Mouse (Mus musculus) embryonic facial prominence, embryonic 11.5 days (tissue): ENCODE data around the gene Ceacam1. TPM values are rescaled to one million over a fixed set of nuclear protein-coding genes. Genes with fewer than 3 reads are reported as not detected.
"Not testable (repeated sequence)": the region's sequence is repeated elsewhere in the genome, so short reads cannot be mapped to it uniquely, and the experiment has no call there.

ENCODE experiments used
- ATAC-seq: fragments of 200-750 bp; cut with Nextera tagmentation; replicated peaks from 2 replicates; pipeline ENCODE4 v1.8.0; 2017; ENCODE audit warnings: low read depth; ENCODE audit not compliant: insufficient number of reproducible peaks, low FRiP score, low TSS enrichment
- DNase-seq: peaks from one replicate; pipeline ENCODE4 v3.0.0-alpha.2; 2015; ENCODE audit warnings: low spot score
- H3K27ac ChIP-seq: fragments of 300-500 bp; sonication (generic); replicated peaks from 2 replicates; pipeline ENCODE4 v1.5.1; 2014; ENCODE audit warnings: mild to moderate bottlenecking, low read depth, low read length, control low read depth
- H3K27me3 ChIP-seq: fragments of 300-500 bp; sonication (generic); 2 replicates; pipeline ENCODE4 v1.6.1; 2014; ENCODE audit warnings: mild to moderate bottlenecking, low read length, moderate library complexity, mixed read lengths; ENCODE audit not compliant: control insufficient read depth, insufficient read depth
- H3K36me3 ChIP-seq: fragments of 300-500 bp; sonication (generic); replicated peaks from 2 replicates; pipeline ENCODE4 v1.6.1; 2014; ENCODE audit warnings: low read depth, mild to moderate bottlenecking, low read length, moderate library complexity, mixed read lengths; ENCODE audit not compliant: control insufficient read depth, insufficient read depth
- H3K4me1 ChIP-seq: fragments of 300-500 bp; sonication (generic); 2 replicates; pipeline ENCODE4 v1.6.1; 2014; ENCODE audit warnings: low read length, mixed read lengths; ENCODE audit not compliant: control insufficient read depth, insufficient read depth
- H3K4me2 ChIP-seq: fragments of 300-500 bp; sonication (generic); 2 replicates; pipeline ENCODE4 v1.6.1; 2014; ENCODE audit warnings: low read depth, mild to moderate bottlenecking, control low read depth, low read length, moderate library complexity
- H3K4me3 ChIP-seq: fragments of 300-500 bp; sonication (generic); 2 replicates; pipeline ENCODE4 v1.5.1; 2014; ENCODE audit warnings: low read depth, low read length, control low read depth
- H3K9ac ChIP-seq: fragments of 300-500 bp; sonication (generic); replicated peaks from 2 replicates; pipeline ENCODE4 v1.6.1; 2014; ENCODE audit warnings: mild to moderate bottlenecking, control low read depth, low read length
- H3K9me3 ChIP-seq: fragments of 300-500 bp; sonication (generic); replicated peaks from 2 replicates; pipeline ENCODE4 v1.6.1; 2016; ENCODE audit warnings: mild to moderate bottlenecking, low read length, inconsistent platforms, mixed read lengths; ENCODE audit not compliant: control insufficient read depth
- WGBS: fragments of 180-500 bp; shearing (Covaris S2); extraction: QIAGEN DNeasy Blood & Tissue Kit; methylation state at CpG from one replicate; pipeline ENCODE4 v1.1.7; 2014; 5-methylcytosine and 5-hydroxymethylcytosine counted together
- polyA plus RNA-seq: library from polyadenylated mRNA; unstranded; fragments of >200 nt; fragmentation: Nextera tagmentation; extraction: Ambion mirVana; gene quantifications from 2 replicates; pipeline ENCODE4 v1.2.1, GENCODE M21; 2014

Ceacam1 gene
- polyA plus RNA-seq, 1 experiment from 2014 or later, result 1.3 TPM

DNA sequence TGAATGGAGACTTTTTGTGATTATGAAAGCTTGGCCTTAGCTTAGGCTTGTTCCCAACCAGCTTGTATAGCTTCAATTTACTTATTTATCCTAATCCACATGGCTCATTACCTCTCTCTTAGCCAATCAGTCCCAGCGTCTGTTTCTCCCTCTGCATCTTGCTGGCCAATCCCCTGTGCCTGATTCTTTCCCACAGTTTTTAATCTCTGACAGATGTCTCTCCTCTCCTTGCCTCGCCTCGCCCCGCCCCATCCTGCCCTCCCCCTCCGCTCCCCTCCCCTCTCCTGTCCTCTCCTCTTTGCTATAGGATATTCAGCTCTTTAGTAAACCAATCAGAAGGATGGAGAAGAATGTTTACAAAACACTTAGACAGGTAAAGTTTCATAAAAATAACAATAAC lies 7.7 kb upstream of the Ceacam1 start:
- H3K9ac ChIP-seq, result no peak overlapping the region
- DNase-seq, result peak; percentile 51
- no peak overlapping the region for H3K4me2 ChIP-seq
- no peak for ATAC-seq
- WGBS, result 62% methylated on average over 5 of the region's 5 CpGs
- no peaks in the 10 kb centered on the region for H3K4me1 ChIP-seq
- no peaks in the 10 kb centered on the region for H3K36me3 ChIP-seq
- no peaks in the 10 kb centered on the region for H3K27me3 ChIP-seq
- no peaks in the 10 kb centered on the region for H3K9me3 ChIP-seq
- H3K27ac ChIP-seq, result no peak overlapping the region
- H3K4me3 ChIP-seq, result no peak overlapping the region

DNA sequence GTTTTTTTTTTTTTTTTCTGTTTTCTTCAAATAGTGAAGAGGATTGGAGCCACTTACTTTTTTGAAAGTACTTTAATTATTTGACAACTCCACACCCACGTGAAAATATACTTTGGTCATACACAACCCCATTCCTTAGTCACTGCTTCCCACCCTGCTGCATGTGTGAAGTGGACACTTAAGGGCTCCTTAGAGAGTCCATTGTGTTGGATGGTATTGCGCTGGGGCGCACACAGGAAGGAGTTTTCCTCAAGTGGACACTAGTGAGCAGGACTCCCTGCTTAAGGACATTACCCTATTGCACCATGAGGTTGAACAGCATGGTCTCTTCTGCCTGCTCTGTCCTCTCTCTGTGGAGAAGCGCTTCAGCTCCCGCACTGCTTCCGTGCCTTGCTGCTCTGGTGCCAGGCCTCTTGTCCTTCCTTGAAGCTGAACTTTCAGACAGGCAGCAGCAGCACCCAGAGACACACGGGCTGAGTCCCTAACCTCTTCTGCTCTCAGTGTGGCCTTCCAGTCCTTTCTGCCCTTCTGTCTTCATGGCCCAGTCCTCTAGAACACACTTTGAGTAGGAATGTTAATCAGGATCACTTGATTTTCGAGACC lies 5.8 kb upstream of the Ceacam1 start:
- DNase-seq (no peak), ATAC-seq (no peak)
- Histone ChIP-seq H3K27ac (no peak overlapping the region), H3K9me3 (no peaks in the 10 kb centered on the region), H3K4me2 (no peak overlapping the region), H3K4me1 (no peaks in the 10 kb centered on the region), H3K9ac (no peak overlapping the region), H3K36me3 (no peaks in the 10 kb centered on the region), H3K27me3 (no peaks in the 10 kb centered on the region), H3K4me3 (no peak overlapping the region)
- 75% methylated on average over 8 of the region's 8 CpGs for WGBS

DNA sequence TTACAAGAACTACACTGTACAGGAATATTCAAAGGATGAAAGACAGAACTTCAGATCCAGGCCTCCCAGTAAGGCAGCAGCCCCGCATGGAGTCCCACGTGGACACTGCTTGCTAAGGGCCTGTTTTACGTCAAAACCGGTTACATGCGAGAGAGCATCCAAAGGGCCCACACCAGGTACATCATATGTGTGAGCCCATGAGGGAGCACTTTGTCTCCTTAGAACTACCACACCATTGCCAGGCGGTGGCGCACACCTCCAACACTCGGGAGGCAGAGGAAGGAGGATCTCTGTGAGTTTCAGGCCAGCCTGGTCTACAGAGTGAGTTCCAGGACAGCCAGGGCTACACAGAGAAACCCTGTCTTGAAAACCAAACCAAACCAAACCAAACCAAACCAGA lies 3.4 kb upstream of the Ceacam1 start:
- not testable (repeated sequence) for H3K4me3 ChIP-seq, H3K9me3 ChIP-seq, H3K9ac ChIP-seq, H3K4me2 ChIP-seq, H3K27ac ChIP-seq, ATAC-seq, H3K27me3 ChIP-seq, DNase-seq, H3K4me1 ChIP-seq, H3K36me3 ChIP-seq
- 52% methylated on average over 8 of the region's 8 CpGs for WGBS

DNA sequence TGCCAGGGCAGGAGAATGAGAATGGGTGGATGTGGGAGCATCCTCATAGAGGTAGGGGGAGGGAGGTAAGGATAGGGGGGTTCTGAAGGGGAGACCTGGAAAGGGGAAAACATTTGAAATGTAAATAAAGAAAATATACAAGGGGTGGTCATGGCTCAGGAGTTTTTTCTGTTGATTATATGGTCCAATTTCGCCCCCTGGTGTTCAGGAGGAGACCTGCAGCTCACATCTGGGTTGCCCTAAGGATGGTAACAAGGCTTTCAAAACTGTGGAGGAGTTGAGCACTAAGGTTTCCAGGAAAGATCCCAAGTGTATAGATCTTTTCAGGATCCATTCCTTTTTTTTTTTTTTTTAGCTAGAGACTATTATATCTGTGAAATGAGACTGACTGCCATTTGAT lies 2.0 kb upstream of the Ceacam1 start:
- Histone ChIP-seq H3K4me1 (no peaks in the 10 kb centered on the region), H3K27me3 (no peaks in the 10 kb centered on the region), H3K27ac (no peak overlapping the region), H3K4me3 (no peak overlapping the region), H3K36me3 (no peaks in the 10 kb centered on the region), H3K4me2 (no peak overlapping the region), H3K9me3 (no peaks in the 10 kb centered on the region), H3K9ac (no peak overlapping the region)
- ATAC-seq (no peak; the same call in 1 of the 2 replicates), DNase-seq (peak; percentile 54)
- 0% methylated on average over 1 of the region's 1 CpGs for WGBS

DNA sequence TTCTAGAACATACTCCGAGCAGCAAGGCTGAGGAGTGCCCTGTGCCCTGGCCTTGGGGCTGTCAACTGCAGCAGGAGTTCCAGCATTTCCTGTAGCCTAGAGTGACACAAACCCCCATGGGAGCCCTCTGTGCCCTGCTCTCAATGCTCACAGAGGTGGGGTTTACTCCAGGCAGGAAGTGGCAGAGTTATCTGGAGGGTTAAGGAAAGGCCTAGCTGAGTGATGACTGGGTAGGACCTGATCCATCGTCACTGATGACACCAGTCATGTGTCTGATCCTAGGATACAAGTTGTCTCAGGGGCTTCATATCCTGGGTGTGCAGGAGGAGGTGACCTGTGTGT lies 320 bp upstream of the Ceacam1 start:
- not testable (repeated sequence) for DNase-seq, H3K4me2 ChIP-seq, ATAC-seq, H3K4me1 ChIP-seq, H3K4me3 ChIP-seq, H3K27me3 ChIP-seq, H3K9ac ChIP-seq, H3K27ac ChIP-seq, H3K36me3 ChIP-seq, H3K9me3 ChIP-seq
- 80% methylated on average over 1 of the region's 2 CpGs for WGBS

DNA sequence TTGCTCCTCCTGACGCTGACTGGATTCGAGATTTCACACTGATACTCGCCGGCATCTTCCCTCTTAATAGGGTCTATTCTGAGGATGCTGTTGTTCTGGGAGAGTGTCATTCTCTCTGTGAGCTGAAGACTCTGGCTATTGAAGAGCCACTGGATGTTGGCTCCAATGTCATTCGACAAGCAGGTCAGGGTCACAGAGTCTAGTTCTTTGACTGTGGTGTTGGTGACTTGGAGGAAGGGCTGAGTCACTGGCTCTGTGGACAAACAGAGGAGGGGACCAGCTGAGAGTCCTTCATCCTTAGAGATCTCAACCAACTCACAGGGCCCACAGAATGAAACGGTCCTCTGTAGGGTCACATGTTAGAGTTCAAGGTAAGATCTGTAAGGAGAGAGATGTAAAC lies 5.6 kb downstream of the Ceacam1 start:
- H3K36me3 ChIP-seq, H3K4me3 ChIP-seq, H3K27me3 ChIP-seq, H3K9ac ChIP-seq, H3K4me1 ChIP-seq, H3K27ac ChIP-seq, ATAC-seq, H3K9me3 ChIP-seq, H3K4me2 ChIP-seq, DNase-seq: not testable (repeated sequence)
- WGBS, result 81% methylated on average over 6 of the region's 6 CpGs

DNA sequence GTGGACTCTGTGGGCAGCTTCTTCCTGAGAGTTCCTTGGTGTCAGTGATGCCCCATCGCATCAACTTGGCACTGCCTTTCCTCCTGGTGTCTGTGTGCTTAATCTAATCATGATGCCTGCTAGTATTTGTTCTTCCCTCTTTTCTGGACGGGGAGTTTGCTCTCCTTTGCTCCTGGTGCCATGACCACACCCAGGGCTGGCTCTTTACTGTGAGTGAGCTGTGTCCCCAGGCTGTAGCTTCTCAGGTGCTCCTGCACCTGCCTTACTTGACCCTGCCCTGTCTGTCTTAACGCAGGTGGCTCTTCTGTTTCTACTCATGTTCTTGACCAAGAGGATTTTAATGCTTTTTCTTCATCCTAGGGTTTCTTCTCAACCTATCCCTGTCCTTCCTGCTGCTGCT lies 11.8 kb downstream of the Ceacam1 start:
- not testable (repeated sequence) for H3K9ac ChIP-seq, DNase-seq, H3K27me3 ChIP-seq, ATAC-seq, H3K4me3 ChIP-seq, H3K9me3 ChIP-seq, H3K4me1 ChIP-seq, H3K36me3 ChIP-seq, H3K4me2 ChIP-seq, H3K27ac ChIP-seq
- 78% methylated on average over 3 of the region's 3 CpGs for WGBS

DNA sequence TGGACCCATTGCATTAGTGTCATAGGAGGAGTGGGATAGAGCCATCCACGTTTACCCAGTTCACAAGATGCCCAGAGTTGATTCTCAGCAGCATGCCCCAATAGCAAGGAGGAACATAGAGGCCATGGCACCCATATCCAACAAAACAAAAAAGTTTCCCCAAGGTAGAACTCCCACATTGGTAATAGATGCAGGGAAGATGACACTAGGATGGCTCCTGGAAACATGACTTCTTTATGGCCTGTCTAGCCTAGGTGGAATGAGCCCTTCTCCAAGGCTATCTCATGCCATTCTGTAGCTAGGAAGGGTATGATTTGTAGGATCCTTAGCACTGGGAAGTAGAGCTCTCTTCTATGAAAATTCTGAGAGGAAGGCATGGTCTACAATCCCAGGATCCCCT lies 12.4 kb downstream of the Ceacam1 start:
- Histone ChIP-seq H3K4me2 (no peak overlapping the region), H3K9me3 (no peaks in the 10 kb centered on the region), H3K36me3 (no peaks in the 10 kb centered on the region), H3K4me3 (no peak overlapping the region), H3K27ac (no peak overlapping the region), H3K27me3 (no peaks in the 10 kb centered on the region), H3K4me1 (no peaks in the 10 kb centered on the region), H3K9ac (no peak overlapping the region)
- DNase-seq (no peak), ATAC-seq (no peak)
- whole genome bisulfite sequencing, result 65% methylated on average over 1 of the region's 1 CpGs
